Mouse (Mus musculus) lung, postnatal 0 days (tissue): ENCODE data around the gene Tmem151a.

Source experiments
- CTCF ChIP-seq: IDR thresholded peaks from 2 replicates; pipeline ENCODE4 v1.5.1; 2016; ENCODE audit warnings: antibody characterized with exemption, mild to moderate bottlenecking
- EP300 ChIP-seq: IDR thresholded peaks from 2 replicates; pipeline ENCODE4 v1.6.1; 2016; ENCODE audit warnings: antibody characterized with exemption, mild to moderate bottlenecking, control low read depth

DNA sequence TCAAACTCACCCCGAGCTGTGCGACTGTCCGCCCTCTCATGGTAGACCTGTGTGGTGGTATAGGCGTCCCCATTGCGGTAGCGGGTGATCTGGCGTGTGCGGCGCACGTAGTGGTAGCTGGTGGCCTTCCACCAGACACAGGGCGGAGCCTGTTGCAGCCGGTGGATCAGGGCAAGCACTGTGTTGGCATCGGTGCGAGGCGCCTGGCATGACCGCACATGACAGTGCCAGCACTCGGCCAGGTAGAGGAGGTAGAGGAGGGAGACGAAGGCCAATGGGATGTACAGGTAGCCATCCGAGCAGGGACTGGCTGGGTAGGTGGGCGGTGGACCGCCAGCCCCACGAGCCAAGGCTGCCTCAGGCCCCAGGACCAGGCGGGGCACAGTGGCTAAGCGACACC lies 2.7 kb downstream of the Tmem151a start:
- TF ChIP-seq CTCF = no peak
- TF ChIP-seq EP300 = no peak
